Mouse (Mus musculus) myocyte (in vitro differentiated cells): ENCODE results near the gene Ppp2r5e. TPM values are rescaled to one million over a fixed set of nuclear protein-coding genes. Genes with fewer than 3 reads are reported as not detected.

Experiments
- H3K27me3 ChIP-seq: one replicate; pipeline ENCODE4 v1.6.1; 2011; ENCODE audit not compliant: control insufficient read depth, insufficient read depth, insufficient read length
- H3K36me3 ChIP-seq: one replicate; pipeline ENCODE4 v1.6.1; 2011; ENCODE audit not compliant: control insufficient read depth, insufficient read depth
- H3K4me2 ChIP-seq: one replicate; pipeline ENCODE4 v1.6.1; 2011; ENCODE audit warnings: low read depth, control low read depth
- H3K4me3 ChIP-seq: one replicate; pipeline ENCODE4 v1.5.1; 2011; ENCODE audit warnings: mild to moderate bottlenecking, control low read depth, moderate library complexity
- H3K79me2 ChIP-seq: one replicate; pipeline ENCODE4 v1.6.1; 2011; ENCODE audit not compliant: control insufficient read depth, insufficient read depth
- H3ac ChIP-seq: one replicate; pipeline ENCODE4 v1.6.1; 2011; ENCODE audit not compliant: control insufficient read depth, insufficient read length
- CEBPB ChIP-seq: IDR thresholded peaks from 2 replicates; pipeline ENCODE4 v1.6.1; 2011; ENCODE audit warnings: mild to moderate bottlenecking, moderate library complexity; ENCODE audit not compliant: poor library complexity, insufficient read depth, severe bottlenecking
- E2F4 ChIP-seq: IDR thresholded peaks from one replicate; pipeline ENCODE4 v1.6.1; 2011; ENCODE audit warnings: mild to moderate bottlenecking, control low read depth, moderate library complexity; ENCODE audit not compliant: insufficient read depth
- MAX ChIP-seq: IDR thresholded peaks from one replicate; pipeline ENCODE4 v1.6.1; 2011; ENCODE audit warnings: low read depth, mild to moderate bottlenecking, control low read depth
- MYOD1 ChIP-seq, 3 experiments: IDR thresholded peaks; one replicate each; pipeline ENCODE4 v1.6.1; 2011; ENCODE audit warnings: control low read depth in 2 of 3, low read depth in 2 of 3, mild to moderate bottlenecking in 2 of 3, moderate library complexity in 1 of 3; ENCODE audit not compliant: insufficient read length in 2 of 3, control insufficient read depth in 1 of 3
- MYOG ChIP-seq, 3 experiments: IDR thresholded peaks; one replicate each; pipeline ENCODE4 v1.6.1; 2011; ENCODE audit warnings: control low read depth in 2 of 3, low read depth in 2 of 3, mild to moderate bottlenecking in 2 of 3; ENCODE audit not compliant: insufficient read length in 2 of 3, control insufficient read depth in 1 of 3, insufficient read depth in 1 of 3
- POLR2A ChIP-seq: IDR thresholded peaks from one replicate; pipeline ENCODE4 v1.6.1; 2011; ENCODE audit warnings: low read depth, mild to moderate bottlenecking, control low read depth, moderate library complexity; ENCODE audit not compliant: insufficient read length
- POLR2AphosphoS2 ChIP-seq: IDR thresholded peaks from one replicate; pipeline ENCODE4 v1.6.1; 2011; ENCODE audit warnings: low read depth, control low read depth; ENCODE audit not compliant: insufficient read length
- REST ChIP-seq: IDR thresholded peaks from one replicate; pipeline ENCODE4 v1.6.1; 2011; ENCODE audit warnings: mild to moderate bottlenecking, control low read depth, moderate library complexity; ENCODE audit not compliant: insufficient read depth, insufficient read length
- SRF ChIP-seq: IDR thresholded peaks from one replicate; pipeline ENCODE4 v1.6.1; 2011; ENCODE audit warnings: low read depth; ENCODE audit not compliant: control insufficient read depth, insufficient read length
- TCF12 ChIP-seq: IDR thresholded peaks from one replicate; pipeline ENCODE4 v1.6.1; 2011; ENCODE audit warnings: mild to moderate bottlenecking, control low read depth; ENCODE audit not compliant: poor library complexity, insufficient read depth, severe bottlenecking
- TCF3 ChIP-seq: IDR thresholded peaks from one replicate; pipeline ENCODE4 v1.6.1; 2011; ENCODE audit warnings: low read depth, control low read depth; ENCODE audit not compliant: insufficient read length
- USF1 ChIP-seq: IDR thresholded peaks from one replicate; pipeline ENCODE4 v1.6.1; 2011; ENCODE audit warnings: low read depth, mild to moderate bottlenecking, control low read depth, moderate library complexity
- polyA plus RNA-seq: library from polyadenylated mRNA; unstranded; fragments of >200 nt; fragmentation: generic; extraction: Trizol; gene quantifications from one replicate; pipeline ENCODE4 v1.2.1, GENCODE M21; 2012; ENCODE audit warnings: missing spikeins

Gene Ppp2r5e
- polyA plus RNA-seq, 1 experiment: 15.4 TPM

DNA sequence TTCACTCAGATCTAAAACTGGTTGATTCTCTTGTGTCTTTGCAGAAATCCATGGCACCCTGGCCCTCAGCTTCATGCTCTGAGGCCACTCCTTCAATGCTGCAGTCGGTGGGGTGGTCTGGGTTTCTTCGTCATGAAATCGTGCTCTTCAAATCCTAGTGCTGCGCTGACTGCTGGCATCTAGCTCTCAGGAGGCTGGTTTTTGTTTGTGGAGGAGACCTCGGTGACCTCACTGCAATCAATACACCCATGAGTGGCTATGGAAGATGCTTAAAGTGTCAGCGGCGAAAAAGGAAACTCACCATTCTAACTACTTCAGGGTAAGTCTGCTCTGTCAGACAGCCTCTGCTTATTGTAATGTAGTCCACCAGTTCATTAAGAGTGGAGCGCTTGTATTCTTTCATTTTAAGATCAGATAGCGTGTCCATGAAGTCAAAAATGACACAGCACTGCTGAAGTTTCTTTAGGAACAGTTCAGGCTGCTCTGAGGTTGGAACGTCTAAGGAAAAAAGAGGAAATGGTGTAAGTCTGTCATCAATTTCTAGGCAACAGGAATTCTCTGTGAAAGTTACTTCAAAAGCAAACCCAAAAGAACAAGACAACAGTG, 80.6 kb downstream of the Ppp2r5e start:
- no peak overlapping the region for H3ac ChIP-seq
- TF ChIP-seq MYOD1 (IDR thresholded peaks at IDR 0.05; ENCODE audit: control insufficient read depth in 1 of 3, insufficient read length in 2 of 3, low read depth in 2 of 3): no peak
- no peak for TF ChIP-seq POLR2AphosphoS2
- H3K27me3 ChIP-seq: no peaks in the 10 kb centered on the region
- H3K4me3 ChIP-seq: no peak overlapping the region
- H3K36me3 ChIP-seq: peaks cover 4% of the 10 kb centered on the region
- no peak overlapping the region for H3K4me2 ChIP-seq
- H3K79me2 ChIP-seq: peaks cover 33% of the 10 kb centered on the region

DNA sequence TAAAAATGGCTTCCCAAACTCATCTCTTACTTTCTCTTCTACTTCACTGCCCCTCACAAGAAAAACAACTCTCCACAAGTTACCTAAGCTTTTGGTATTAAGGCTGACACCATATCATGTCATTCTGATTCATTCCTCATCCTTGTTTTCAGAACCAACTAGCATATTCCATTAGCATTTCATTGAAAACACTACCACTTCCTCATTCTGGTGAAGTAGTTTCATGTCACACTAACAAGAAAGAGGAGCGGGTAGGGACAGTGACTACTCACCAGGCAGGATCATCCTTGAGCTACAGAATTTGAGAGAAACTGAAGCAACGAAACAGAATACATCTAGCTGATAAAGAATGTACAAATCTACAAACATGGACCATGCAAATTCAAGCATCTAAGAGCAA, 84.5 kb downstream of the Ppp2r5e start:
- Histone ChIP-seq H3K4me2 (no peak overlapping the region), H3K27me3 (no peaks in the 10 kb centered on the region), H3K79me2 (peaks cover 22% of the 10 kb centered on the region), H3K36me3 (peaks cover 4% of the 10 kb centered on the region), H3K4me3 (no peak overlapping the region), H3ac (no peak overlapping the region)
- TF ChIP-seq MAX: no peak
- no peak for TF ChIP-seq REST
- TF ChIP-seq POLR2AphosphoS2: no peak
- TF ChIP-seq MYOG (IDR thresholded peaks at IDR 0.05; ENCODE audit: control insufficient read depth in 1 of 3, insufficient read depth in 1 of 3, insufficient read length in 2 of 3, low read depth in 2 of 3): no peak
- TF ChIP-seq CEBPB: no peak
- no peak for TF ChIP-seq MYOD1 (IDR thresholded peaks at IDR 0.05; ENCODE audit: control insufficient read depth in 1 of 3, insufficient read length in 2 of 3, low read depth in 2 of 3)
- TF ChIP-seq TCF12: no peak
- no peak for TF ChIP-seq USF1
- TF ChIP-seq SRF: no peak
- no peak for TF ChIP-seq E2F4

DNA sequence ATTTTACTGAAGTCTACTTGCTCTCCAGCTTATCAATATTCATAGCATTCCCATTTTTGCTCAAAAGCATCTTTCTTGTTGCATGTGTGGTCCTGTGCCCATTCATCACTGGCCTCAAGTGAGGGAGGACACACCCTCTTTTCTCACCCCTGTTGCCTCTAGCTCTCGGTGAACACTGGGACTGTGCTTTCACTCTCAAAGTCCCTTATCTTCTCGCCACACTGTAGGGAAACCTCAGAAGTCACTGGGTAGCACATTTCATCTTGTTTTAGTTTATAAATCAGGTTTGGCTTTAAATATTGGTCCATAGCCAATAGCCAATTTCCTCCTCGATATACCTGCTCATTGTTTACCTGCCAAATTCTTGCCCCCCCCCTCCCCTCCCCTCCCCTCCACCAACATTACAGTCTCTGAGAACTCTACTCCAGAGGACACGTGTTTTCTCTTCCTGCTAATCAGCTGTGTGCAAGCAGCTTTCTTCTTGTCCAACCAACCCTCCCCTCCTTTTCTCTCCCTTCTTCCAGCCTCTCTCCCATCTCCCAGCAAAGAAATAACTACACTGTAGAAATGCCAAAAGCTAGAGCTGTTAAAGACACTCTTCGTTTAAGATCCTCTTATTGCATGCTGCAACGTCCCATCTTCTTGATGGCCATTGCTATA, 90.9 kb downstream of the Ppp2r5e start:
- peaks cover 50% of the 10 kb centered on the region for H3K79me2 ChIP-seq
- H3K4me2 ChIP-seq: no peak overlapping the region
- H3K4me3 ChIP-seq: no peak overlapping the region
- TF ChIP-seq E2F4: no peak
- no peak for TF ChIP-seq MYOG (IDR thresholded peaks at IDR 0.05; ENCODE audit: control insufficient read depth in 1 of 3, insufficient read depth in 1 of 3, insufficient read length in 2 of 3, low read depth in 2 of 3)
- TF ChIP-seq MAX: no peak
- no peaks in the 10 kb centered on the region for H3K27me3 ChIP-seq
- no peak overlapping the region for H3ac ChIP-seq
- no peaks in the 10 kb centered on the region for H3K36me3 ChIP-seq

DNA sequence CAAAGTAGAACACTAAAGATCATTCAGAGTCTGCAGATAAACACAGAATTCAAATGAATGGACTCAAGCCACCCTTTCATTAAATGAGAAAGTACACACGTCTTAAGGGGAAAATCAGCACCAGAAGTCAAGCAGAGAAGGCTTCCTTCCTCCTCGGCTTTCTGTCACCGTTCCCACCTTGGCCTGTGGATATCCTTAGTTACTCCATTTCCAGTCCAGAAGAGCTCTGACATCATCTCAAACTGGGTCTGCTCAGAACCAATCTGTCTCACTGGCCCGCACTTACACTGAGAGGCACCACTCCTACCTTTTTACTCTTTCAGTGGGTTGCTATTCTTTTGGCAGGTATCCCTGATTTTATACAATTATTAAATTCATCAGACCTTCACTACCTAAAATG, 93.4 kb downstream of the Ppp2r5e start:
- Histone ChIP-seq H3K27me3 (no peaks in the 10 kb centered on the region), H3K4me2 (no peak overlapping the region), H3ac (no peak overlapping the region), H3K4me3 (no peak overlapping the region), H3K79me2 (peaks cover 42% of the 10 kb centered on the region), H3K36me3 (no peaks in the 10 kb centered on the region)
- TF ChIP-seq MYOG (IDR thresholded peaks at IDR 0.05; ENCODE audit: control insufficient read depth in 1 of 3, insufficient read depth in 1 of 3, insufficient read length in 2 of 3, low read depth in 2 of 3) (no peak), CEBPB (no peak), SRF (no peak), REST (no peak), TCF12 (no peak), E2F4 (no peak), POLR2A (no peak), TCF3 (no peak), MAX (no peak), POLR2AphosphoS2 (no peak), USF1 (no peak), MYOD1 (IDR thresholded peaks at IDR 0.05; ENCODE audit: control insufficient read depth in 1 of 3, insufficient read length in 2 of 3, low read depth in 2 of 3) (no peak)

DNA sequence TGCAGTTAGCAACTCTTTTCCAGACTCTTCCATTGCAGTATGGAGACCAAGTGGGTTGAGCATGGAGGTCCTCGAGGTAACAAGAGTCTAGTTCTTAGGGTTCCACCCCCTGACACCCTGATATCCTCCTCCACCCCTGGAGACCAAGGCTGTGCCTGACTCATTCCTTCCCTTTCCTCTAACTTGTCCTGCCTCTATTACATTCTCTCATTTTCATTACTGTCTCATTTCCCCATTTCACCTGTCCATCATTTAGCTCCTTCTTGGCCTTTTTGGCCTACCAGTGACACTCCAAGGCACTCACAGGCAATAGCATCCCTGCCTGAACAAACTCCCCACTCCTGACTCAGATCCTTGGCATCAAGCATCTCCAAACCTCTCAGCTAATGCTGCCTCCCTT, 98.3 kb downstream of the Ppp2r5e start:
- Histone ChIP-seq H3K27me3 (no peaks in the 10 kb centered on the region), H3K4me3 (no peak overlapping the region), H3ac (no peak overlapping the region), H3K4me2 (no peak overlapping the region), H3K36me3 (no peaks in the 10 kb centered on the region), H3K79me2 (peaks cover 29% of the 10 kb centered on the region)
- TF ChIP-seq USF1 (no peak), MAX (no peak), MYOG (IDR thresholded peaks at IDR 0.05; ENCODE audit: control insufficient read depth in 1 of 3, insufficient read depth in 1 of 3, insufficient read length in 2 of 3, low read depth in 2 of 3) (no peak), SRF (no peak), MYOD1 (IDR thresholded peaks at IDR 0.05; ENCODE audit: control insufficient read depth in 1 of 3, insufficient read length in 2 of 3, low read depth in 2 of 3) (no peak), CEBPB (no peak), POLR2A (no peak), TCF12 (no peak), E2F4 (no peak), TCF3 (no peak), POLR2AphosphoS2 (no peak), REST (no peak)
